Mouse (Mus musculus) liver, embryonic 14.5 days (tissue): ENCODE data around the gene Tm9sf3. TPM values are rescaled to one million over a fixed set of nuclear protein-coding genes. Genes with fewer than 3 reads are reported as not detected.

Source experiments
- ATAC-seq: fragments of 200-750 bp; cut with Nextera tagmentation; 2 replicates; pipeline ENCODE4 v1.8.0; 2017; ENCODE audit warnings: moderate number of reproducible peaks, mild to moderate bottlenecking, moderate library complexity; ENCODE audit not compliant: insufficient read depth
- DNase-seq, 3 experiments: peaks; one replicate each; pipeline ENCODE4 v3.0.0-alpha.2; 2012 to 2013; ENCODE audit warnings: low read depth in 3 of 3, low spot score in 3 of 3
- H3K27ac ChIP-seq: fragments of 300-500 bp; sonication (generic); 2 replicates; pipeline ENCODE4 v1.5.1; 2014; ENCODE audit warnings: moderate library complexity, mild to moderate bottlenecking, control low read depth, inconsistent platforms
- H3K27me3 ChIP-seq: fragments of 300-500 bp; sonication (generic); 2 replicates; pipeline ENCODE4 v1.6.1; 2014; ENCODE audit warnings: mild to moderate bottlenecking, low read length, moderate library complexity; ENCODE audit not compliant: control insufficient read depth, insufficient read depth
- H3K36me3 ChIP-seq: fragments of 300-500 bp; sonication (generic); replicated peaks from 2 replicates; pipeline ENCODE4 v1.6.1; 2014; ENCODE audit warnings: low read depth; ENCODE audit not compliant: control insufficient read depth, insufficient read depth
- H3K4me1 ChIP-seq, 2 experiments: fragments of 200-500 bp in 1 of 2; fragments of 300-500 bp in 1 of 2; sonication (generic) in 1 of 2; replicated peaks; 2 replicates each; pipeline ENCODE4 v1.6.1; 2012 to 2014; ENCODE audit warnings: antibody characterized with exemption in 1 of 2, inconsistent platforms in 1 of 2, low read length in 1 of 2; ENCODE audit not compliant: control insufficient read depth in 2 of 2, insufficient read depth in 2 of 2
- H3K4me2 ChIP-seq: fragments of 300-500 bp; sonication (generic); 2 replicates; pipeline ENCODE4 v1.6.1; 2014; ENCODE audit warnings: low read depth, mild to moderate bottlenecking, control low read depth, moderate library complexity
- H3K4me3 ChIP-seq, 2 experiments: fragments of 200-500 bp in 1 of 2; fragments of 300-500 bp in 1 of 2; sonication (generic) in 1 of 2; 2 replicates each; pipeline ENCODE4 v1.5.1; 2012 to 2014; ENCODE audit warnings: low read depth in 2 of 2, low read length in 2 of 2, mild to moderate bottlenecking in 2 of 2, control low read depth in 1 of 2, inconsistent platforms in 1 of 2, moderate library complexity in 1 of 2; ENCODE audit not compliant: insufficient read depth in 1 of 2
- H3K9ac ChIP-seq: fragments of 300-500 bp; sonication (generic); replicated peaks from 2 replicates; pipeline ENCODE4 v1.6.1; 2014; ENCODE audit warnings: mild to moderate bottlenecking, control low read depth, moderate library complexity
- H3K9me3 ChIP-seq: fragments of 300-500 bp; sonication (generic); 2 replicates; pipeline ENCODE4 v1.6.1; 2016; ENCODE audit warnings: low read length, mixed read lengths; ENCODE audit not compliant: control insufficient read depth
- CTCF ChIP-seq: IDR thresholded peaks from 2 replicates; pipeline ENCODE4 v1.5.1; 2016; ENCODE audit warnings: antibody characterized with exemption, low read depth, control low read depth
- EP300 ChIP-seq: IDR thresholded peaks from 2 replicates; pipeline ENCODE4 v1.6.1; 2016; ENCODE audit warnings: antibody characterized with exemption, low read depth
- WGBS: fragments of 180-500 bp; shearing (Covaris S2); extraction: QIAGEN DNeasy Blood & Tissue Kit; methylation state at CpG from one replicate; pipeline ENCODE4 v1.1.7; 2014; ENCODE audit not compliant: insufficient replicate concordance; 5-methylcytosine and 5-hydroxymethylcytosine counted together
- polyA plus RNA-seq, 2 experiments: library from polyadenylated mRNA; depleted of rRNA in 1 of 2; stranded (reverse) in 1 of 2; unstranded in 1 of 2; fragments of >200 nt; fragmentation: Nextera tagmentation in 1 of 2; extraction: Ambion mirVana in 1 of 2; gene quantifications; 2 replicates each; pipeline versions ENCODE4 v1.2.1 to v1.2.3; 2012 to 2014

The Tm9sf3 gene
- polyA plus RNA-seq, 2 experiments = 35.0 to 53.0 TPM

DNA sequence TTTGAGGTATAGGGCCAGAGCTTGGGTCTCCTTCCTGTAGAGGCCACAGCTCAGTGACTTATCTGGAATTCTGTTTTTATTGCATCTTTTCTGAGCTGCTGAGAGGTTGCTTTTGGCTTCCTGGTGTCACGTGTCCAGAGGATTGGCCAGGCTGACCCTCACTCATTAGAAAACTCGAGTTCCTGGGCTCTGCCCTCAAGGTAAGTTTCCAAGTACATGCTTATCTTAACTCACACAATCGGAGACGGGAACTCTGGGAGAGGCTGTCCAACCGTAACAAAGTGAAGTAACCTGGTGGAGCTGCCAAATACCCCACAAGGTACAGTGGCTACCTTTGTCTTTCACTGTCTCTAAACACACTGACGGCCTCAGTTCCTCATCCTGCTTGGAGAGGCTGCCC lies 39.6 kb upstream of the Tm9sf3 start:
- Histone ChIP-seq H3K4me1 (no peaks in the 10 kb centered on the region), H3K4me3 (no peak overlapping the region), H3K36me3 (no peaks in the 10 kb centered on the region), H3K9ac (no peak overlapping the region), H3K27ac (no peak overlapping the region), H3K27me3 (no peaks in the 10 kb centered on the region), H3K4me2 (no peak overlapping the region), H3K9me3 (no peaks in the 10 kb centered on the region)
- WGBS = 50% methylated on average over 6 of the region's 6 CpGs
- TF ChIP-seq EP300 (no peak), CTCF (no peak)
- no peak for ATAC-seq
- DNase-seq = no peak

DNA sequence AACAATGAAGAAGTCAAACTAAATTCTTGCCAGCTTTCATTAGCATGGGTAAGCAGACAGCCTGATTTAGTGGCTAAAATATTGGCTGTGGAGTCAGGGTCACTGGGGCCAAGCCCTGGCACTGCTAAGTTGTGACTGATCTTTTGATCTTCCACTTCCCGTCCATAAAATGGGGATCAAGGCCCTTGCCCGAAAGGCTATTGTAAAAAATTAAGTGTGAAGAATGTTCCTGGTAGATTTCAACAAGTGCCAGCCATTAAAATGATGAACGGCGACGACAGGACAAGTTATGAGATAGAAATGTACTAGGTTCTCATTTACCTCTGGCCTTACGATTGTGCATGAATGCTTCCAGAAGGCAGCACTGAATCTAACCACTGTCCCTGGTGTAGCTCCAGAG lies 38.1 kb upstream of the Tm9sf3 start:
- no peaks in the 10 kb centered on the region for H3K27me3 ChIP-seq
- H3K9ac ChIP-seq = no peak overlapping the region
- H3K4me3 ChIP-seq = no peak overlapping the region
- DNase-seq (no peak), ATAC-seq (no peak)
- H3K4me1 ChIP-seq = no peaks in the 10 kb centered on the region
- H3K9me3 ChIP-seq = no peaks in the 10 kb centered on the region
- H3K4me2 ChIP-seq = no peak overlapping the region
- H3K36me3 ChIP-seq = no peaks in the 10 kb centered on the region
- TF ChIP-seq EP300 (no peak), CTCF (no peak)
- WGBS = 68% methylated on average over 6 of the region's 6 CpGs
- H3K27ac ChIP-seq = no peak overlapping the region

DNA sequence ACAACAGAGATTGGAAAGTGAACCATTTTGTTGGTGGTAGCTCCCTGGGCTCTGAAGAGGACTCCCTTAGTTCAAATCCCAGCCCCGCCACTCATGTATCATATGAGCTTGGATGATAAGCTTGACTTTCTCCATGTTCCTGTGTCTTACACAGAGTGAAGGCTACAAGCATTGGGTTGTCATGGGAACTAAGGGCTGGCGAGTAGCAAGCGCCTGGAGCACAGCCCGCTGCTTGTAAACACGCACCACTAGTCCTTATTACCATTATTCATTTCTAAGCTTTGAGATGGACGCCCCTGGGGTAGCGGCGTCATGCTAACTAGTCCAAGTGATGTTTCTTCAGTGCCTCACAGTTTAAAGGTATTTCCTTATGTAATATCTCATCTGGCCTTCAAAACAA lies 35.6 kb upstream of the Tm9sf3 start:
- Histone ChIP-seq H3K9ac (no peak overlapping the region), H3K4me3 (no peak overlapping the region), H3K4me2 (no peak overlapping the region), H3K27ac (no peak overlapping the region), H3K4me1 (no peaks in the 10 kb centered on the region), H3K27me3 (no peaks in the 10 kb centered on the region), H3K9me3 (no peaks in the 10 kb centered on the region), H3K36me3 (no peaks in the 10 kb centered on the region)
- WGBS = 76% methylated on average over 8 of the region's 8 CpGs
- no peak for DNase-seq
- ATAC-seq = no peak
- TF ChIP-seq EP300 = no peak
- TF ChIP-seq CTCF = no peak

DNA sequence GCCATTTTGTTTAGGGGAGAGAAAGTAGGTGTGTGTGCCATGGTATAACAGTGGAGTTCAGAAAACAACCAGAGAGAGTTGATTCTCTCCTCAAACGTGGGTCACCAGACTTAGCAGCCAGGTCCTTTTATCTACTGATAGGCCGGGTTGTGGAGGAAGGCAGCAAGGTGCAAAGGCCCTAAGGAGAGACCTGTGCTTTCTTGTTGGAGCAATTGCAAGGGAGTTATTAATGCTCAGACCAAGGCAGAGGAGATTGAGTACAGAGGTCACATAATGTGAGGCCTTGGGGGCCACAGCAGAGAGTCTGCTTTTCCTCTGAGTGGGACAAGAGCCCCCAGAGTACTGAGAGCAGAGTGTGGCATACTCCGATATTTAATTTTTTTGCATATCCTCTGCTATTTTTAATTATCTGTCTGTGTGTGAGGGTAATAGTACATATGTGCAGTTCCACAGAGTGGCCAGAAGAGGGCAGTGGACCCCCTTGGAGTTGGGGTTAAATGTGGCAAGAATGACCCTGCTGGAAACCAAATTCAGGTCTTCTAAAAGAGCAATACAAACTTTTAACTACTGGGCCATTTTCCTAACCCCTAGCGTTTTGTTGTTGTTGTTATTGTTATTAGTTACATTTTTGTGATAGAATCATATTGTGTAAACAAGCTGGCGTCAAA lies 27.3 kb upstream of the Tm9sf3 start:
- ATAC-seq (no peak), DNase-seq (no peak)

DNA sequence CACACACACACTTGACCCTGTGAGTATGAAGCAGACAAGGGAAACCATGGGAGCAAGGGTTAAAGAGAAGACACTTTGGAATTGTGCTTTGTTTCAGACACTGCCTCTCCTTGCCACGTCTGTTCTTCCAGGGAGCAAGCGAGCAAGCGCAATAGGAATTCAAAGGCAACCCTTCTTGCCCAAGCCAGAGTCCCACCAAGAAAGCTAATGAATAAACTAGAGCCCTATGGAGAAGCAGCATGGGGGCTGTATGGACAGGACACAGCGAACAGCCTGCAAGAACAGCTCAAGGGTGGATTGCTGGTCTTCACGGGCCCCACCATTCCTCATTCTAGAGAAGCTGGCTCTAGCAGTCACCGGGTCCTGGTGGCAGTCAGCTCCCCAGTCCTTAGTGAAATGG lies 24.8 kb upstream of the Tm9sf3 start:
- no peak overlapping the region for H3K4me3 ChIP-seq
- no peak for TF ChIP-seq CTCF
- no peak for TF ChIP-seq EP300
- DNase-seq (no peak), ATAC-seq (no peak)
- no peak overlapping the region for H3K9ac ChIP-seq
- no peak overlapping the region for H3K27ac ChIP-seq
- WGBS = 70% methylated on average over 6 of the region's 6 CpGs
- peaks cover 0 to 3% of the 10 kb centered on the region in 2 experiments; a peak in 1 of 4 replicates for H3K4me1 ChIP-seq
- H3K9me3 ChIP-seq = no peaks in the 10 kb centered on the region
- H3K36me3 ChIP-seq = no peaks in the 10 kb centered on the region
- no peaks in the 10 kb centered on the region for H3K27me3 ChIP-seq
- H3K4me2 ChIP-seq = no peak overlapping the region

More for the DNA sequence above, 27.3 kb upstream of the Tm9sf3 start:
- Histone ChIP-seq H3K4me2 (no peak overlapping the region), H3K4me3 (no peak overlapping the region), H3K27ac (no peak overlapping the region), H3K9ac (no peak overlapping the region), H3K36me3 (no peaks in the 10 kb centered on the region), H3K9me3 (no peaks in the 10 kb centered on the region), H3K27me3 (no peaks in the 10 kb centered on the region), H3K4me1 (no peaks in the 10 kb centered on the region)
- TF ChIP-seq EP300 (no peak), CTCF (peak; percentile 74)
- WGBS = 42% methylated on average over 5 of the region's 5 CpGs
